Mouse (Mus musculus): ENCODE data around the gene Gm10770. TPM values are rescaled to one million over a fixed set of nuclear protein-coding genes. Genes with fewer than 3 reads are reported as not detected.

Gene Gm10770
- polyA plus RNA-seq, 1 experiment from 2014 or later = not detected

Other genes starting within 250 kb of the Gm10770 start
- gene Zfp120, start 43.0 kb downstream of the Gm10770 start, polyA plus RNA-seq (2016; fragmentation: Nextera tagmentation; extraction: Ambion mirVana) = 5.3 and 5.5 TPM in 2 replicates
- not detected in 2 replicates for gene Gm14139, start 2.1 kb upstream of the Gm10770 start, polyA plus RNA-seq (2016; fragmentation: Nextera tagmentation; extraction: Ambion mirVana)
- 11.2 and 11.6 TPM in 2 replicates for gene Zfp937, start 38.4 kb upstream of the Gm10770 start, polyA plus RNA-seq (2016; fragmentation: Nextera tagmentation; extraction: Ambion mirVana)
- gene Gm21994, start 75.9 kb upstream of the Gm10770 start, polyA plus RNA-seq (2016; fragmentation: Nextera tagmentation; extraction: Ambion mirVana) = 5.5 and 5.9 TPM in 2 replicates
- not detected in 2 replicates for gene Gm14124, start 77.8 kb upstream of the Gm10770 start, polyA plus RNA-seq (2016; fragmentation: Nextera tagmentation; extraction: Ambion mirVana)
- gene Gm10130, start 144.0 kb upstream of the Gm10770 start, polyA plus RNA-seq (2016; fragmentation: Nextera tagmentation; extraction: Ambion mirVana) = 2.6 and 3.3 TPM in 2 replicates
- gene 3300002I08Rik, start 183.1 kb upstream of the Gm10770 start, polyA plus RNA-seq (2016; fragmentation: Nextera tagmentation; extraction: Ambion mirVana) = 9.4 and 9.9 TPM in 2 replicates